24 mouse cellular contexts compared by ENCODE assay signal in genomic region chr6:27775646-27776271, GRCm38 (mm10).
"Had no signal": no experiment of that assay in that cellular context is flagged by ENCODE, and none has a peak within 500 bp of the region (broad histone marks: within the 10 kb centered on the region; RNA-seq: fewer than 3 reads in every experiment).

No protein-coding gene starts in this region.

- H3K9ac ChIP-seq: limb, embryonic 13.5 days; liver, embryonic 12.5 days; liver, embryonic 15.5 days; lung, embryonic 15.5 days; midbrain, embryonic 13.5 days; neural tube, embryonic 12.5 days had no signal

- DNase-seq: kidney, postnatal 25 days; layer of hippocampus, postnatal 36 days; liver; lung, adult 18-20 months; lung, postnatal 10 days; lung, postnatal 36 days; right cerebral cortex, adult 18-20 months; right cerebral cortex, postnatal 14 days; right cerebral cortex, postnatal 4 days; thymus, adult 2 months; thymus, postnatal 14 days; thymus, postnatal 4 days had no signal

- ATAC-seq: liver, embryonic 12.5 days; midbrain, embryonic 13.5 days had no signal

- H3K36me3 ChIP-seq: limb, embryonic 10.5 days; limb, embryonic 13.5 days; liver, embryonic 12.5 days; liver, embryonic 15.5 days; lung, embryonic 15.5 days; midbrain, embryonic 10.5 days; midbrain, embryonic 13.5 days; neural tube, embryonic 12.5 days had no signal

- H3K27me3 ChIP-seq: limb, embryonic 13.5 days; liver, embryonic 12.5 days; liver, embryonic 15.5 days; lung, embryonic 15.5 days; megakaryocyte, embryonic 14.5 days; midbrain, embryonic 13.5 days; neural tube, embryonic 12.5 days had no signal

- H3K4me1 ChIP-seq: limb, embryonic 10.5 days; limb, embryonic 13.5 days; liver, embryonic 12.5 days; liver, embryonic 15.5 days; lung, embryonic 15.5 days; megakaryocyte, embryonic 14.5 days; midbrain, embryonic 10.5 days; midbrain, embryonic 13.5 days; neural tube, embryonic 12.5 days had no signal

- H3K27ac ChIP-seq: kidney, postnatal 0 days; left cerebral cortex, adult 2 months; limb, embryonic 10.5 days; limb, embryonic 13.5 days; liver, embryonic 12.5 days; liver, embryonic 15.5 days; lung, embryonic 15.5 days; midbrain, embryonic 10.5 days; midbrain, embryonic 13.5 days; neural tube, embryonic 12.5 days; stomach, postnatal 0 days had no signal

- H3K4me3 ChIP-seq: left cerebral cortex, adult 2 months; limb, embryonic 10.5 days; limb, embryonic 13.5 days; liver, embryonic 12.5 days; liver, embryonic 15.5 days; lung, embryonic 15.5 days; megakaryocyte, embryonic 14.5 days; midbrain, embryonic 10.5 days; midbrain, embryonic 13.5 days; neural tube, embryonic 12.5 days had no signal

- H3K4me2 ChIP-seq: limb, embryonic 13.5 days; liver, embryonic 12.5 days; liver, embryonic 15.5 days; lung, embryonic 15.5 days; midbrain, embryonic 13.5 days; neural tube, embryonic 12.5 days had no signal

- H3K9me3 ChIP-seq: limb, embryonic 10.5 days; limb, embryonic 13.5 days; liver, embryonic 12.5 days; liver, embryonic 15.5 days; lung, embryonic 15.5 days; megakaryocyte, embryonic 14.5 days; midbrain, embryonic 10.5 days; midbrain, embryonic 13.5 days; neural tube, embryonic 12.5 days had no signal
